Mouse (Mus musculus): Measurements from ENCODE around the gene Ube2v1.

Gene Ube2v1

DNA sequence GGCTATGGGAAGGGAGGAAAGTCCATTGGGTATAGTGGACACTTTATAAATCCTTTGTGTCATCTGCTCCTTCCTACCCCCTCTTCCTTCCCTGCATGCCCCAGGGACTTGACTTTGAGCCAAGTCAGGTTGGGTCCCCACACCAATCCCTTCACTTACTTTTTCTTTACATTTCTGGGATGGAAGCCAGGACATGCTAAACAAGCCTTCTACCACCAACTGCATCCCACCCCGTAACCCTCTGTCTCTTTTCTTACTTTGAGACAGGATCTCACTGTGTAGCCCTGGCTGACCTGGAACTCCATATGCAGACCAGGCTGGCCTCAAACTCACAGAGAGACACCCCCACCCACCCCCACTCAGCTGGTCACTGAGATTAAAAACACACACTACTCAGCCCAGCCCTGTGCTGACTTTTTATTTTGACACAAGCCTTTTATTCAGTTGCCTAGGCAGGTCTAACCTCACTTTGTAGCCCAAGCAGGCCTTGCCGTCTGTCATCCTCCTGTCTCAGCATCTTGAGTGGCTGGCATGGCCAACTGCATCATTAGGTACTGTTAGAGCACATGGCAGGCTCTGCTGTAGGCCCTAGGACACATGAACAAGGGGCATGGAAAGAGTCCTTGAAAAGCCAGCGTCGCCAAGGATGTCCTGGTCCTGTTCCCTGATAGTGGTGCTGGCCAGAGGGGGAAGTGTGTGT lies 38.2 kb downstream of the Ube2v1 start:
- no peak for DNase-seq

- DNase-seq: no peak
Measured at GRCm38 (mm10) chr2:167588774-167589577, 42.9 kb downstream of the Ube2v1 start.

DNA sequence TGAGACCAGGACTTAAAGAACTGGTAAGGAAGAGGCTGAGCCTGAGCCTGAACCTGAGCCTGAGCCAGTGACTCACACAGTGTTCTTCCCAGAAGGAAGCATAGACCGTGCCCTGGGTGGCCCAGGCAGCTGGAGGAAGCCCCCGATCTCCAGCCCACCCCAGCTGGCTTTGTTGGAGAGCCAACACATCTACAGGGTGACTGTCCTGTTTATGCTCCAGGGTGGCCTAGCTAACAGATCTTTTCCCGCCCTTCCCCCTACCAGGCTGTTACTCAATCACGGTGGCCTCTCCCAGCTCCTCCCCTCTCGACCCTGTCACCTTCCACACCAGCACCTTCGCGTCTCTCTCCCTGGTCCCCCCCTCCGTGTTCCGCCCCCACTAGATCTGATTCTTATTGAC lies 44.9 kb downstream of the Ube2v1 start:
- no peak for DNase-seq

- DNase-seq: no peak
Measured at GRCm38 (mm10) chr2:167586041-167586440, 45.9 kb downstream of the Ube2v1 start.

DNA sequence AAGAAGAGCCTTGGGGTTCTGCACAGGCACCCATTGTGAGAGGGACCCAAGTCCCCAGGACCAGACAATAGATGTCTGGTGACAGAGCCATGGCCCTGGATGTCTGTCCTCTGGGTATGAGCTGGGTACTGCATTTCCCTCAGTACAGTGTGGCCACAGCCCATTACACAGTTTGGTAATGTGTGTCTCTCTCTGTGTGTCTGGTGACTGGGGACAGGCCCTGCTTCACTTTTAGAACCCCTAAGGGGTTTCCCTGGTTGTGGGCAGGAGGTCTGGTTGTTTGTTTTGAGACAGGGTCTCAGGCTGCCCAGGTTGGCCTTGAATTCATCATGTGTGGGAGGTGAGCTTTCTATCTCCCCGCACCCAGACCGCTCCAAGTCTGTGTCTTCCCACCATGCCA lies 46.6 kb downstream of the Ube2v1 start:
- no peak for DNase-seq

DNA sequence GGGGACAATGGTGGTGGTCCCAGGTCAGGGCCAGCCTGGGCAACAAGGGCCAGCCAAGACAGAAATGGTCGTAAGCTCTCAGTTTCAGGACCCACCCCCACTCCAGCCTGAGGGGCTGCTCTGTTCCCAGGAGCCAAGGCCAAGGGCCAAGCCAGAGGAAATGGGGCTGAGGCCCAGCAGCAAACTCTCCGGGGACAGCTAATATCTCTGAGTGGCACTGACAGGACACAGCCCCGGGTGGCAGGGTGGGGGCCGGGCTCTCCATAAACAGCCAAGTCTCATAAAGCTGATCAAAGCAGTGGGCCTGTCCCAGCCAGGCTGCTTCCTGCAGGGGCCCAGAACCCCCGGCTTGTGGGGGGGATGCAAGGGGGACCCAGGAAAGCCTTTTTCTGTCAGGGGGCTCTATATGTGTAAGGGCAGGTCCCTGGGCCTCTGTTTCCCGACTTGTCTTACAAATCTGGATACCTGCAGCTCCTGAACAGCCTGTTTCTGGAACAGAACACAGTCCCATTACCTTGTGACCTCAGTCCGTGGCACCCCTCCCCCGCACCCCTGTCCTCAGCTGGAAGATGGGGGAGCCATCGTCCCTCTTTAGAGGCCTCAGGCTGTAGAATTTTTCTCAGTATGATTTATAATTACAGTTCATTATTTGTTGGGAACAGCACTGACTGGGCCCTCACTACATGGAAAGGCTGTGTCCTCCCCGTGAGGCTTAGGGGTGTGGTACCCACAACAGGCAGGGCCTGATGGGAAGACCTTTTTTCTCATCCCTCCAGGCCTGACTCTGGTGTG lies 48.5 kb downstream of the Ube2v1 start:
- no peak for DNase-seq

DNA sequence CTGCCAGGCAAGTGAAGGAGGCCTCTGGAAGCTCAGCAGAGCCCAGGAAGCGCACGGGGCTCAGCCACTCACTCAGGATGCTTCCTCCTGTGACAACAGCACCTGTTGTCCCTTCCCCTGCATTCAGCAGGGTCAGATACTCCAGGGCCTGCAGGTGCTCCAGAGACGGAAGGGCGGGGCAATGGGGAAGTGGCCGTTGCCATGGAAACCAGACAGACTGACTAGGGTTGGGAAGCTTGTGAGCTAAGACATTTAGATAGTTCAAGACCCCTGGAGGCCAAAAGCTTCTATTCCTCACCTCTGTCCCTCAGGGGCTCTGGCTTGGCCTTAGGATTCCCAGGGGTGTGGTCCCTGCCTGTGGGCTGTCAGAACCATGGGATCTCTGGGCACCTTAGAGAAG lies 53.4 kb downstream of the Ube2v1 start:
- no peak for DNase-seq

GRCm38 (mm10) chr2:167577186-167577785 lies 54.6 kb downstream of the Ube2v1 start:
- no peak for DNase-seq

DNA sequence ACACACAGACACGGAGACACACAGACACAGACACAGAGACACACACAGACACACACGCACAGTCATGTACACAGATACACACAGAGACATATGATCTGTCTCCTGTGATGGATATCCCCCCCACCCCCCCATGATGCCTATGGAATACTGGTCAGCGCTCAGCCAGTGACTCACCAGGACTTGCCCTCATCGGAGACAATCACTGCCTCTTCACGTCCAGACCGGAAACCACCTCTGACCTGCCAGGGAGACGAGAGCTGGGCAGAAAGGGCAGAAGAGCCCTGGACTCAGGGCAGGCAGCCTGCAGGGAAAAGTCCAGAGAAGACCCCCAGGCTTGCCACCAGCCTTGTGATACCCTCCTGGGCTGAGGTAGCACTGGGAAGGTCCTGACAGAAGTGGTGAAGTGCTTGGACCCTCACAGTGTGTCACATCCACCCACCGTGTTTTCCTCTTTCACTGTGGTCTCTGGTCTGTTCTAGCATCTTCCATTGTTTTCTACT lies 55.7 kb downstream of the Ube2v1 start:
- DNase-seq: no peak

- no peak for DNase-seq
Measured at GRCm38 (mm10) chr2:167575581-167575980, 56.3 kb downstream of the Ube2v1 start.

DNA sequence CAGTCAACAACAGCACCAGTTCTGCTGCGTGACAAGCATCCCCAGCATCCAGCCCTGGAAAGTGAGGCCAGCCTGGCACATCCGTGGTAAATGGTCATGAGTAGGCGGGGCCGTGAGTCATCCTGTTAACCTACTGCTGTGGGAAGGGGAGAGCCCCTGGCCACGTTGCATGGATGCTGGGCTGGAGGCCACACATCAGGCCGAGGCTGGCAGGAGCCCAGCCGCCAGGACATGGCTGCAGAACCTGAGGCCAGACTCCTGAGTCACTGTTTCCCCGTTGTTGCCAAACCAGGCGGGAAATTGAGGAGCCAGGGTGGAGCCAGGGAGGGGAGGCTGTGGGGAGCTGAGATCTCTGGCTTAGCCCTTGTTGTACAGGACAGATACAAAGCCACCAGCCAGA lies 57.1 kb downstream of the Ube2v1 start:
- no peak for DNase-seq

DNA sequence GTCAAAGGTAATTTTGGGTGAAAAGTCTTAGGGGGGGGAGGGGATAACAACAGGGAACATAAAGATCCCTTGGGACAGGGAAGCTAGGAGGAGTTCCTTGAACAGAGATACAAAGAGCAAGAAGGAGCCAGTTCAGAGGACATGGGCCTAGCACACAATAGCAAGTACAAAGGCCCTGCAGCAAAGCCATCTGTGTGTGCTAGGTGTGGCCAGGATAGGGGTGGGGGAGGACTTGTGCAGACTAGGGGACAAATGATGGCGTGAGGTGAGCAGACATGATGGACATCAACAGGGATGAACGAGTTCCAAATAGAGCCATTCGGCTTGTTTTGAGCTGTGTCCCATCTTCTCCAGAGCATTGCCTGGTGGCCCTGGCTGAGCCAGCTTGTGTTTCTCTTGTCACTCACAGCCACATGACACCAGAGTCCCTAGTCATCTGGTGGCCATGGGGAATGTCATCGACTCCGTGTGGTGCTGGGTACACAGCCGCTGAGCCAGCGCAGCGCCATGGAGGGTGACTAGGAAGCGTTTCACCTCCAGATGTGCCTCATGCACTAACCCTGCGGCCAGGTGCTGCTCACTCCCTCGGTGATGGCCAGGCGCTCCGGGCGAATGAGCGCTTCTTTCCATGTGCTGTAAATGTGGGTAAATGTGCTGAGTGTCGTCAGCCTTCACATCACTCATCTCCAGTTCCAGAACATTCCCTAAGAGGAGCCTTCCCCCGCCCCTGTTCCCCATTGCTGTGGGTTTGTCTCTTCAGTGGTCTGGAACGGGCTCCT lies 60.3 kb downstream of the Ube2v1 start:
- no peak for DNase-seq

- DNase-seq: no peak
Measured at GRCm38 (mm10) chr2:167570815-167571214, 61.1 kb downstream of the Ube2v1 start.

GRCm38 (mm10) chr2:167569934-167570651 lies 61.8 kb downstream of the Ube2v1 start:
- peak in 1 of 2 experiments; percentile 8 for DNase-seq

GRCm38 (mm10) chr2:167568112-167568511 lies 63.8 kb downstream of the Ube2v1 start:
- no peak for DNase-seq

GRCm38 (mm10) chr2:167565682-167566081 lies 66.2 kb downstream of the Ube2v1 start:
- no peak for DNase-seq

GRCm38 (mm10) chr2:167565312-167565656 lies 66.6 kb downstream of the Ube2v1 start:
- DNase-seq: no peak

DNA sequence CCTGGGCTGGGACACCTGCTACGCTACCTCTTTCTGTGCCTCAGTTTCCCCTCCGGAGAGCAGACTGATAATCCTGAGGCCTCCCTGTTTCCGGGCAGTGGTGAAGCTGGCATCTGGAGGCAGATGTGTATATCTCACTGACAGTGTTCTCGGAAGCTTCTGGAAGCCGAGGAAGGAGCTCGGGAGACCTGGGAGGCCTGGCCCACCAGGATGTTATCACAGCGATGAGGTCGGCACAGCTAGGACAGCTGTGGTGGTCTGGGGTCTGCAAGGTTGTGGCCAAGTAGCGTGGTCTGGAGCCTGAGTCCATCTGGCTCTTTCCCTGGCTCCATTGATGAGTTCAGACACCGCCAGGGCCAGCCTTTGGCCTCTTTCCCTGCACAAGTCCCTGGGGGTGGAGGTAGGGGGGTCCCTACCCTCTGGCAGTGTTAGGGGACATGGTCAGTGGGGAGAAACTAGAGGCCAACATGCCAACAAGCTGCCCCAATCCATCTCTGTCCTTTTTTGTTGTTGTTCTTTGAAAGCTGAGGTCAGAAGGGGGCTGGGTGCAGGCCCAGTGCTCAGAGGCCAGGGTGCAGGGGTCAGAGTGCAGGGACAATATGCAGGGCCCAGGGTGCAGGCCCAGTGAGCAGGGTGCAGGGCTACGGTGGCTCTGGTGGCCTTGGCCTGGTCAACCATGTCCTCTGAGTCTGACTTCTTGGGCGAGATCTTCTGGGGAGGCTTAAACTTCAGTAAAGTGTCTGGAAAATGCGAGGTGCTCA lies 67.2 kb downstream of the Ube2v1 start:
- DNase-seq: no peak

DNA sequence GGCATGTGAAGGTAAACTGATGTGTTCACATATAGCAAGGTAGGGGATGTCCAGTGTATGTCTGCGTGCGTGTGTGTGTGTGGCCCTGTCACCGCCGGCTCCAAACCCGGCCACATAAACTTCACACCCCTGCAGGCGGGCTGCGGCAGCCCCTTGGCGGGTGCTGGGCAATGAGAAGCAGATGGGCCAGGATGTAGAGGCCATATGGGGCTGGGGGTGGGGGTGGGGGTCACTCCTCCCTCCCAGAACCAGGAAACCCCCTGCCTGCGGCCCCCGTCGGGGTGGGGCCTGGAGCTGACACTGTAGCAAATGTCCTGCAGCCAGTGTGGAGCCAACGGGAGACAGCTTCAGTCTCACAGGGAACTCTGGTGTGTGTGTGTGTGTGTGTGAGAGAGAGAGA lies 68.2 kb downstream of the Ube2v1 start:
- DNase-seq: no peak

- DNase-seq: no peak
Measured at GRCm38 (mm10) chr2:167563035-167563434, 68.9 kb downstream of the Ube2v1 start.

DNA sequence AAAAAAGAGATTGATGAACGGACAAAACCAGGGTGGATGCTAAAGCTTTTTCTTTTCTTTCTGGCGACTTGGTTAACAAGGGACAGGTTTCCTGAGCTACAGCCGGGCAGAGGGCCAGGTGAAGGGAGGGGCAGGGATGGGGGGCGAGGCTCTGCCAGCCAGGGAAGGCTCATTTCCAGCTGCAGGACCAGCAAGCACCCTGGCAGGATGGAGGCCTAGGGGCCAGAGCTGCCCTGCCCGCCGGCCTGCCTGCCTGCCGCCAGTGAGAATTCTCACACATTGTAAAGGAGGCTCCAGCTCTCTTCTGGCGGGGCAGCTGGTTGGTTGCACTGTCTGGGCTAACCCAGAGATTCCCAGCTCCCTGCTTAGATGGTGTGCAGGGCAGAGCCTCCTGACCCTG lies 69.8 kb downstream of the Ube2v1 start:
- no peak for DNase-seq
